Mouse (Mus musculus) gastrocnemius, postnatal 36 days (tissue): ENCODE measurements at regions not wholly inside any gene's neighbourhood (a gene's known extent, or its start where the extent isn't known, plus 50 kb on each side); places are given as distances from the start of the nearest gene placed in this dataset.
"Not testable (repeated sequence)": the region's sequence is repeated elsewhere in the genome, so short reads cannot be mapped to it uniquely, and the experiment has no call there.

ENCODE experiments used
- DNase-seq, 2 experiments: peaks; one replicate each; pipeline ENCODE4 v3.0.0; 2022
- intact Hi-C: fragments of 180-260 bp; cut with DNase I; formaldehyde crosslinking; loops from one replicate; pipeline ENCODE4 v1.15.1; 2025

GRCm38 (mm10) chr13:5920422-5920821 lies 59.1 kb downstream of the Klf6 start:
- DNase-seq: no peak
- intact Hi-C loops: no loop called here

GRCm38 (mm10) chr13:5931433-5931832 lies 70.2 kb downstream of the Klf6 start:
- intact Hi-C loops: no loop called here
- DNase-seq: no peak

- DNase-seq: no peak
- intact Hi-C loops: no loop called here
These were observed 76.2 kb downstream of the Klf6 start for GRCm38 (mm10) chr13:5937436-5937835.

- intact Hi-C loops: no loop called here
- DNase-seq: no peak
These were observed 76.7 kb downstream of the Klf6 start for GRCm38 (mm10) chr13:5937970-5938369.

- DNase-seq: no peak
- intact Hi-C loops: no loop called here
These were observed 78.1 kb downstream of the Klf6 start for GRCm38 (mm10) chr13:5939368-5939767.

GRCm38 (mm10) chr13:5952863-5953262 lies 91.6 kb downstream of the Klf6 start:
- intact Hi-C loops: no loop called here
- DNase-seq: no peak

- DNase-seq, intact Hi-C loops: not testable (repeated sequence)
These were observed 93.8 kb downstream of the Klf6 start for GRCm38 (mm10) chr13:5955121-5955520.

GRCm38 (mm10) chr13:5956145-5956544 lies 94.9 kb downstream of the Klf6 start:
- DNase-seq: no peak
- intact Hi-C loops: no loop called here

- DNase-seq: no peak
- intact Hi-C loops: no loop called here
These were observed 101.7 kb downstream of the Klf6 start for GRCm38 (mm10) chr13:5962947-5963346.

GRCm38 (mm10) chr13:5964626-5965025 lies 103.3 kb downstream of the Klf6 start:
- intact Hi-C loops: no loop called here
- DNase-seq: no peak

- DNase-seq: no peak
- intact Hi-C loops: no loop called here
These were observed 117.3 kb downstream of the Klf6 start for GRCm38 (mm10) chr13:5978615-5979014.

GRCm38 (mm10) chr13:5987491-5987890 lies 126.2 kb downstream of the Klf6 start:
- DNase-seq: no peak
- intact Hi-C loops: no loop called here

GRCm38 (mm10) chr13:5988407-5988806 lies 127.1 kb downstream of the Klf6 start:
- intact Hi-C loops: no loop called here
- DNase-seq: no peak

GRCm38 (mm10) chr13:6000559-6001217 lies 139.4 kb downstream of the Klf6 start:
- intact Hi-C loops: no loop called here
- DNase-seq: no peak

- intact Hi-C loops: no loop called here
- DNase-seq: no peak
These were observed 139.9 kb downstream of the Klf6 start for GRCm38 (mm10) chr13:6001218-6001564.

- intact Hi-C loops: no loop called here
- DNase-seq: no peak
These were observed 144.6 kb downstream of the Klf6 start for GRCm38 (mm10) chr13:6005901-6006300.

- DNase-seq: no peak
These were observed 148.4 kb downstream of the Klf6 start for GRCm38 (mm10) chr13:6009671-6010070.

GRCm38 (mm10) chr13:6027207-6027606 lies 165.9 kb downstream of the Klf6 start:
- DNase-seq: no peak
- intact Hi-C loops: no loop called here

More at GRCm38 (mm10) chr13:6009671-6010070, 148.4 kb downstream of the Klf6 start:
- intact Hi-C loops: no loop called here

GRCm38 (mm10) chr13:6028878-6029277 lies 167.6 kb downstream of the Klf6 start:
- intact Hi-C loops: no loop called here
- no peak for DNase-seq

GRCm38 (mm10) chr13:6029461-6029860 lies 168.2 kb downstream of the Klf6 start:
- intact Hi-C loops: no loop called here
- no peak for DNase-seq

GRCm38 (mm10) chr13:6030128-6030527 lies 168.8 kb downstream of the Klf6 start:
- intact Hi-C loops: no loop called here
- no peak for DNase-seq

GRCm38 (mm10) chr13:6040132-6040531 lies 178.8 kb downstream of the Klf6 start:
- DNase-seq: no peak
- intact Hi-C loops: no loop called here

GRCm38 (mm10) chr13:6040663-6041062 lies 179.4 kb downstream of the Klf6 start:
- intact Hi-C loops: no loop called here
- no peak for DNase-seq
